Mouse (Mus musculus): Measurements from ENCODE around the gene Palld.

DNA sequence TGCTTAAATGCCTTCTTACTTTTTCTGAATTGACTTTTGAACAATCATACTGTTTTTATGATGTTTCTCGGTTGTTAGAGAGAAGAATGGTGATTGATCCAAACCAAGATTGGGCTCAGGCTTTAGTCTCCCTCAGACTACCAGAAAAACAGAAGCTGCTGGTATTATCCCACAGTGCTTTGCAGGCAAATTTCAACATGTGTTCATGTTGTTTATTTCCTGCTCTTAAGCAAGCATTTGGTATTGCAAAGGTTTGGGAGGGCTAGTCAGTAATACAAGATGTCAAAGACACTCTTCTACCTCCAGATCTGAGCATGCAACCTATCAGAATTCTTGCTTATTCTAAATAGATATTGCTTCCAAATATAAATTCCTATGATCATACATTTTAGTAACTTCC is 5.7 kb downstream of the Palld start:
- TF ChIP-seq E2F4 (IDR thresholded peaks at IDR 0.05; ENCODE audit: insufficient replicate concordance, low read depth, low read length) (no peak), CTCF (conservative IDR thresholded peaks at IDR 0.05 in 1 of 2, IDR thresholded peaks at IDR 0.05 in 1 of 2; ENCODE audit: low read depth in 2 of 2, low read length in 2 of 2) (no peak), POLR2A (IDR thresholded peaks at IDR 0.05; ENCODE audit: low read depth, low read length) (no peak), USF1 (IDR thresholded peaks at IDR 0.05; ENCODE audit: low read depth, low read length) (no peak), ZNF384 (IDR thresholded peaks at IDR 0.05; ENCODE audit: low read depth, low read length) (no peak), TBP (conservative IDR thresholded peaks at IDR 0.05; ENCODE audit: low read depth, low read length) (no peak), IRF4 (IDR thresholded peaks at IDR 0.05; ENCODE audit: low read depth, low read length) (no peak), JUN (IDR thresholded peaks at IDR 0.05; ENCODE audit: insufficient read depth, low read depth, low read length) (no peak), MEF2A (IDR thresholded peaks at IDR 0.05; ENCODE audit: borderline replicate concordance, low read depth, low read length) (no peak), ZC3H11A (IDR thresholded peaks at IDR 0.05; ENCODE audit: low read depth, low read length) (no peak), SIN3A (IDR thresholded peaks at IDR 0.05; ENCODE audit: low read length) (no peak)
